Mouse (Mus musculus) intestine, embryonic 14.5 days (tissue): ENCODE results near the gene Snx29. TPM values are rescaled to one million over a fixed set of nuclear protein-coding genes. Genes with fewer than 3 reads are reported as not detected.
"Not testable (repeated sequence)": the region's sequence is repeated elsewhere in the genome, so short reads cannot be mapped to it uniquely, and the experiment has no call there.

Source experiments
- ATAC-seq: fragments of 200-750 bp; cut with Nextera tagmentation; replicated peaks from 2 replicates; pipeline ENCODE4 v1.8.0; 2017; ENCODE audit warnings: low read depth, moderate number of reproducible peaks, moderate TSS enrichment, moderate library complexity; ENCODE audit not compliant: low FRiP score, low TSS enrichment
- DNase-seq: peaks from one replicate; pipeline ENCODE4 v3.0.0-alpha.2; 2018; ENCODE audit warnings: low spot score
- H3K27ac ChIP-seq: fragments of 300-500 bp; sonication (generic); 2 replicates; pipeline ENCODE4 v1.5.1; 2014; ENCODE audit warnings: low read depth, mild to moderate bottlenecking, control low read depth
- H3K27me3 ChIP-seq: fragments of 300-500 bp; sonication (generic); replicated peaks from 2 replicates; pipeline ENCODE4 v1.6.1; 2014; ENCODE audit warnings: low read length, control low read depth; ENCODE audit not compliant: control insufficient read depth, insufficient read depth
- H3K36me3 ChIP-seq: fragments of 300-500 bp; sonication (generic); 2 replicates; pipeline ENCODE4 v1.6.1; 2014; ENCODE audit warnings: low read length, control low read depth; ENCODE audit not compliant: control insufficient read depth, insufficient read depth
- H3K4me1 ChIP-seq: fragments of 300-500 bp; sonication (generic); replicated peaks from 2 replicates; pipeline ENCODE4 v1.6.1; 2014; ENCODE audit warnings: low read length, control low read depth, mixed read lengths; ENCODE audit not compliant: control insufficient read depth, insufficient read depth
- H3K4me2 ChIP-seq: fragments of 300-500 bp; sonication (generic); 2 replicates; pipeline ENCODE4 v1.6.1; 2014; ENCODE audit warnings: low read length
- H3K4me3 ChIP-seq: fragments of 300-500 bp; sonication (generic); 2 replicates; pipeline ENCODE4 v1.5.1; 2014; ENCODE audit warnings: low read depth, low read length, control low read depth, mixed read lengths
- H3K9ac ChIP-seq: fragments of 300-500 bp; sonication (generic); 2 replicates; pipeline ENCODE4 v1.6.1; 2014; ENCODE audit warnings: mild to moderate bottlenecking, low read length
- H3K9me3 ChIP-seq: fragments of 300-500 bp; sonication (generic); 2 replicates; pipeline ENCODE4 v1.6.1; 2016; ENCODE audit warnings: low read length, control low read depth; ENCODE audit not compliant: control insufficient read depth
- WGBS: fragments of 180-500 bp; shearing (Covaris S2); extraction: QIAGEN DNeasy Blood & Tissue Kit; methylation state at CpG from one replicate; pipeline ENCODE4 v1.1.7; 2014; 5-methylcytosine and 5-hydroxymethylcytosine counted together
- polyA plus RNA-seq: library from polyadenylated mRNA; unstranded; fragments of >200 nt; fragmentation: Nextera tagmentation; extraction: Ambion mirVana; gene quantifications from 2 replicates; pipeline ENCODE4 v1.2.1, GENCODE M21; 2014

Snx29 gene
- polyA plus RNA-seq, 1 experiment from 2014 or later: 6.3 TPM

DNA sequence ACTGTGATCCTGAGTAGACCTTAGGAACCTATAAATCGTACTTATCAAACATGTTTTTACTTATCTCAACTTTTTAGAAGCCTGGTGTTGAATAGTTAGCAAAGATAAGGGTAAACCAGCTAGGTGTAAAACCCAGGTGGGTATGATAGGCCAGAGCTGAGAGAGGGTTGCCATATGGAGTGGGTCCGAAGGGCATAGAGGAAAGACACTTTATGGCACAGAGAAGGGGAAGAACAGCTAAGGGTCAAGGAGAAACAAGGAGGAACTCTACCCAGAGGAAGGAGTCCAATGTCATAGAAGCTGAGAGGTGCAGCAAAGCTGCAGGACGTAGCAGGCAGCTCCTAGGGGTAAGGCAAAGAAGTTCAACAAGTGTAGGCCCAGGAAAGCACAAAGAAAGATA lies 244.9 kb downstream of the Snx29 start:
- H3K27me3 ChIP-seq: no peaks in the 10 kb centered on the region
- 68% methylated on average over 3 of the region's 3 CpGs for WGBS
- no peaks in the 10 kb centered on the region for H3K9me3 ChIP-seq
- H3K27ac ChIP-seq: no peak overlapping the region
- ATAC-seq (peak; percentile 70), DNase-seq (no peak)
- no peaks in the 10 kb centered on the region; the same call in 1 of the 2 replicates for H3K4me1 ChIP-seq
- H3K4me2 ChIP-seq: no peak overlapping the region
- no peak overlapping the region for H3K9ac ChIP-seq
- H3K4me3 ChIP-seq: no peak overlapping the region
- H3K36me3 ChIP-seq: no peaks in the 10 kb centered on the region

- ATAC-seq (no peak; the same call in 1 of the 2 replicates), DNase-seq (no peak)
- no peaks in the 10 kb centered on the region; the same call in 1 of the 2 replicates for H3K4me1 ChIP-seq
- no peak overlapping the region for H3K4me3 ChIP-seq
- H3K27me3 ChIP-seq: no peaks in the 10 kb centered on the region
- 64% methylated on average over 4 of the region's 4 CpGs for WGBS
- H3K9me3 ChIP-seq: no peaks in the 10 kb centered on the region
- H3K36me3 ChIP-seq: no peaks in the 10 kb centered on the region
- H3K4me2 ChIP-seq: no peak overlapping the region
- no peak overlapping the region for H3K27ac ChIP-seq
- no peak overlapping the region for H3K9ac ChIP-seq
Measured at GRCm38 (mm10) chr16:11568095-11568494, 245.4 kb downstream of the Snx29 start.

DNA sequence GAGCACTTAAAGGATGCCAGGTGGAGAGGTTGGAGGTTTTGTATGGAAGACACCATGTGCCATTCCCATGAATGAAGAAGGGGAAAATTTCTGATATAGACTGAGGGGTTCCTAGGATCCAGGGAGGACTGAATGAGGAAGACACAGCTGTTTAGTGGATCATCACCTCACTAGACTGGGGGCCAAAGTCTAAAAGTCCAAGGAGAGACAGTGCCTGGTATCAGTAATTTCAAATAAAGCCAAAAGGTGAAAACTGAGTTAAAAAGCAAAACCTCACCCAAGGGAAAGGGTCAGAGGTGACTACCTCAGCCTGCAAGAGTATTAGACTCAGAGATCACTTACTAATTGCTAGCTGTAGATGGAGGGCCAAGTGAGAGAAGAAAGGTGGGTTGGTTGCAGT lies 245.9 kb downstream of the Snx29 start:
- DNase-seq: no peak
- no peak overlapping the region for H3K4me3 ChIP-seq
- H3K4me1 ChIP-seq: no peaks in the 10 kb centered on the region; the same call in 1 of the 2 replicates
- no peaks in the 10 kb centered on the region for H3K27me3 ChIP-seq
- H3K4me2 ChIP-seq: no peak overlapping the region
- H3K9ac ChIP-seq: no peak overlapping the region
- H3K9me3 ChIP-seq: no peaks in the 10 kb centered on the region
- H3K36me3 ChIP-seq: no peaks in the 10 kb centered on the region
- ATAC-seq: no peak
- H3K27ac ChIP-seq: no peak overlapping the region

GRCm38 (mm10) chr16:11569127-11569526 lies 246.4 kb downstream of the Snx29 start:
- Histone ChIP-seq H3K27ac (no peak overlapping the region), H3K9me3 (no peaks in the 10 kb centered on the region), H3K36me3 (no peaks in the 10 kb centered on the region), H3K4me3 (no peak overlapping the region), H3K27me3 (no peaks in the 10 kb centered on the region), H3K4me1 (no peaks in the 10 kb centered on the region; the same call in 1 of the 2 replicates), H3K4me2 (no peak overlapping the region), H3K9ac (no peak overlapping the region)
- WGBS: 76% methylated on average over 6 of the region's 6 CpGs
- ATAC-seq: no peak
- DNase-seq: no peak

GRCm38 (mm10) chr16:11570072-11570471 lies 247.4 kb downstream of the Snx29 start:
- H3K4me2 ChIP-seq: no peak overlapping the region
- H3K27me3 ChIP-seq: no peaks in the 10 kb centered on the region
- no peaks in the 10 kb centered on the region for H3K36me3 ChIP-seq
- no peak for DNase-seq
- no peaks in the 10 kb centered on the region for H3K9me3 ChIP-seq
- no peak overlapping the region for H3K4me3 ChIP-seq
- H3K27ac ChIP-seq: no peak overlapping the region
- 90% methylated on average over 2 of the region's 2 CpGs for WGBS
- H3K4me1 ChIP-seq: no peaks in the 10 kb centered on the region; the same call in 1 of the 2 replicates
- no peak for ATAC-seq
- H3K9ac ChIP-seq: no peak overlapping the region

- Histone ChIP-seq H3K9me3 (no peaks in the 10 kb centered on the region), H3K36me3 (no peaks in the 10 kb centered on the region), H3K9ac (no peak overlapping the region), H3K27ac (no peak overlapping the region), H3K4me1 (no peaks in the 10 kb centered on the region), H3K27me3 (no peaks in the 10 kb centered on the region), H3K4me2 (no peak overlapping the region), H3K4me3 (no peak overlapping the region)
- WGBS: 86% methylated on average over 3 of the region's 3 CpGs
- no peak for ATAC-seq
- DNase-seq: no peak
Measured at GRCm38 (mm10) chr16:11574517-11574916, 251.8 kb downstream of the Snx29 start.

DNA sequence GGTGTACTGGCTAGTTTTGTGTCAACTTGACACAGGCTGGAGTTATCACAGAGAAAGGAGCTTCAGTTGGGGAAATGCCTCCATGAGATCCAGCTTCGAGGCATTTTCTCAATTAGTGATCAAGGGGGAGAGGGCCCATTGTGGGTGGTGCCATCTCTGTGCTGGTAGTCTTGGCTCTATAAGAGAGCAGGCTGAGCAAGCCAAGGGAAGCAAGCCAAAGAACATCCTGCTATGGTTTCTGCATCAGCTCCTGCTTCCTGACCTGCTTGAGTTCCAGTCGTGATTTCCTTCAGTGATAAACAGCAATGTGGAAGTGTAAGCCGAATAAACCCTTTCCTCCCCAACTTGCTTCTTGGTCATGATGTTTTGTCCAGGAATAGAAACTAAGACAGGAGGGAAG lies 253.0 kb downstream of the Snx29 start:
- H3K36me3 ChIP-seq, H3K9me3 ChIP-seq, H3K27ac ChIP-seq, DNase-seq, H3K4me3 ChIP-seq, H3K9ac ChIP-seq, H3K4me2 ChIP-seq, H3K27me3 ChIP-seq, ATAC-seq, H3K4me1 ChIP-seq: not testable (repeated sequence)
- WGBS: 54% methylated on average over 3 of the region's 3 CpGs

DNA sequence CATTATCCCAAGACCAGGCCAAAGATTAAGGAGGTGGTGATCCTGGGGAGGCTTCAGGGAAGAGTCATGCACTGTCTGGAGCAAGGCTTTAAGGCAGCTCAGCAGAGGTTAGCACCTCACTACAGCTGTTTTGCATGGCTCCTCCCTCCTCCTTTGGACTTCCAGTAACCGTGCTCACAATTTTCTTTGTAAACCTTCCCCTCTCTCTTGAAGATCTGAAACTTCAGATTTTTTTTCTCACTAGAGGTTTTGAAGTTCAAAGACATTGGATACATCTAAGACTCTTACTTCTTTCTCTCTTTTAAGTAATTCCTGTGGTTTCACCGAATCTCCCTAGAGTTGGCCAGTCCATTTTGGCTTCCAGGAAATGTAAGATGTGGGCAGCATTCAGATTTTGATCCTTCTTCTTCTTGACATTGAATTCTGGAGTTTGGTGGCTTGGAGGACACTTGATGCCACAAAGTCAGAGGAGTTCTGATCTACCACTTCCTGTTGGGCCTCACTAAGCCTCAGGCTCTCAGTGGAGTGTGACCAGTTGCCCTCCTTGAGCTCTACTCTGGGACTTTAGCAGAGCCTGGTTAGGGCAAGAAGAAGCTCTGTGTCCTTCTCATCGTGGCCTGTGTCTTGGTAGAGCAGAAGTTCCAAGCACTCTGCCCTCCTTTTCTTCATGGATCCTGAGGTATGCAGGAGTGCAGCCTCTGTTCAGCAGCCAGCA lies 255.0 kb downstream of the Snx29 start:
- no peak overlapping the region for H3K9ac ChIP-seq
- no peak overlapping the region for H3K4me3 ChIP-seq
- DNase-seq: no peak
- no peaks in the 10 kb centered on the region for H3K36me3 ChIP-seq
- ATAC-seq: no peak
- no peaks in the 10 kb centered on the region for H3K27me3 ChIP-seq
- no peaks in the 10 kb centered on the region for H3K4me1 ChIP-seq
- H3K9me3 ChIP-seq: no peaks in the 10 kb centered on the region
- WGBS: 72% methylated on average over 3 of the region's 3 CpGs
- H3K4me2 ChIP-seq: no peak overlapping the region
- H3K27ac ChIP-seq: no peak overlapping the region

- H3K27ac ChIP-seq: no peak overlapping the region
- no peaks in the 10 kb centered on the region for H3K4me1 ChIP-seq
- H3K4me3 ChIP-seq: no peak overlapping the region
- no peaks in the 10 kb centered on the region for H3K36me3 ChIP-seq
- H3K27me3 ChIP-seq: no peaks in the 10 kb centered on the region
- H3K9me3 ChIP-seq: no peaks in the 10 kb centered on the region
- 0 out of 2 replicates have a peak, but pooled peaks have one; percentile 14 for ATAC-seq
- no peak overlapping the region for H3K4me2 ChIP-seq
- no peak overlapping the region for H3K9ac ChIP-seq
- DNase-seq: no peak
- 46% methylated on average over 4 of the region's 4 CpGs for WGBS
Measured at GRCm38 (mm10) chr16:11579676-11580098, 257.0 kb downstream of the Snx29 start.
